Mouse (Mus musculus) thymus, postnatal 0 days (tissue): Measurements from ENCODE around the gene Gm9887. TPM values are rescaled to one million over a fixed set of nuclear protein-coding genes. Genes with fewer than 3 reads are reported as not detected.
A peak's percentile ranks its signal among the peaks of the same experiment; 100 is the strongest.

ENCODE experiments used
- DNase-seq: peaks from one replicate; pipeline ENCODE4 v3.0.0-alpha.2; 2015; ENCODE audit warnings: low spot score
- microRNA-seq: library from miRNA; unstranded; fragments of <30 nt; microRNA quantifications from one replicate; pipeline ENCODE4, GENCODE M21; 2016; ENCODE audit warnings: borderline number of aligned reads
- polyA plus RNA-seq: library from polyadenylated mRNA; unstranded; fragments of >200 nt; fragmentation: Nextera tagmentation; extraction: Ambion mirVana; gene quantifications from 2 replicates; pipeline ENCODE4 v1.2.1, GENCODE M21; 2015

Gm9887 gene
- polyA plus RNA-seq, 1 experiment from 2014 or later: 2.9 TPM

GRCm38 (mm10) chr12:69360997-69361899 lies 11.0 kb downstream of the Gm9887 start:
- DNase-seq: peak; percentile 99

- peak; percentile 82 for DNase-seq
Measured at GRCm38 (mm10) chr12:69360655-69360996, 11.6 kb downstream of the Gm9887 start.

GRCm38 (mm10) chr12:69357300-69357646 lies 15.0 kb downstream of the Gm9887 start:
- no peak for DNase-seq

- peak; percentile 85 for DNase-seq
Measured at GRCm38 (mm10) chr12:69356546-69357299, 15.5 kb downstream of the Gm9887 start, which contains the start of gene Nemf. Gene Nemf, minus strand, starts transcription at chr12:69357165.

- no peak for DNase-seq
Measured at GRCm38 (mm10) chr12:69351685-69352084, 20.6 kb downstream of the Gm9887 start.

DNA sequence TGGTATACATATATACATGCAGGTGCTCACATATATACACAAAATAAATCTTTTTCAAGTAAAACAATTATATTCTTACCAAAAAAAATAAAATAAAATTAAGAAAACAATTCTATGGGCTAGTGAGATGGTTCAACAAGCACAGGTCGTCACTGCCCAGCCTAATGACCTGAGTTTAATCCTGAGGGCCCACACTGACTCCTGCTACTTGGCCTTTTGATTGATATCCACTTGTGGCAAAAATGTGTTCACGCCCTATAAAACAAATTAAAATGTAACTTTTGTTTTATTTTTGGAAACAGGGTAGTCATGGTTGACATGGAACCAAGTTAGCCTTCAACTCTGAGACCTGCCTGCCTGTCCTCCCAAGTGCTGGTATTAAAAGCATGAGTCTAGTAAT lies 22.3 kb downstream of the Gm9887 start:
- no peak for DNase-seq

GRCm38 (mm10) chr12:69333547-69333946 lies 38.7 kb downstream of the Gm9887 start:
- DNase-seq: peak; percentile 55

DNA sequence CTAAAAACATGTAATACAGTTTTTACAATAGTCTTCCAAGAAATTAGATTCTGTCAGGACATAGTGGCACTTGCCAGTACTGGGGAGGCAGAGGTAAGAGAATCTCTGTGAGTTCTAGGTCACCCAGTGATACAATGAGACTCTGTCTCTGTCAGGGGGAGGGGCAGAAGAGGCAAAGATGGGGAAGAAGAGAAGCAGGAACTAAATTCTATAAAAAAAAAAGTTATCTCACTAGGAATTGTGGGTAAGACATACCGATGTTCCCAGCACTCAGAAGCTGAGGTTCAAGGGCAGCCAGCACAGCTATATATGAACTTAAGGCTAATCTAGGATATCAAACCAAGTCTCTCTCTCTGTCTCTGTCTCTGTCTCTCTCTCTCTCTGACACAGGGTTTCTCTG lies 40.1 kb downstream of the Gm9887 start:
- DNase-seq: no peak

GRCm38 (mm10) chr12:69331187-69331586 lies 41.1 kb downstream of the Gm9887 start:
- no peak for DNase-seq

Small RNAs within 50 kb of the gene (microRNA-seq; reads per million reads assigned to microRNA genes)
- gene Gm47299: not detected
- gene Gm47305: not detected

Other genes starting within 250 kb of the Gm9887 start
- gene Rps29, start 213.3 kb downstream of the Gm9887 start, polyA plus RNA-seq: 3,209 and 3,306 TPM in 2 replicates
- 27.4 and 30.1 TPM in 2 replicates for gene Lrr1, start 203.6 kb downstream of the Gm9887 start, polyA plus RNA-seq
- 931 and 1,018 TPM in 2 replicates for gene Rpl36al, start 188.4 kb downstream of the Gm9887 start, polyA plus RNA-seq
- 54.3 and 63.3 TPM in 2 replicates for gene Mgat2, start 188.3 kb downstream of the Gm9887 start, polyA plus RNA-seq
- gene Gm49383, start 175.4 kb downstream of the Gm9887 start, polyA plus RNA-seq: 35.7 and 37.1 TPM in 2 replicates
- gene Dnaaf2, start 174.0 kb downstream of the Gm9887 start, polyA plus RNA-seq: 11.0 and 11.2 TPM in 2 replicates
- gene Gm49384, start 168.2 kb downstream of the Gm9887 start, polyA plus RNA-seq: 29.5 and 31.1 TPM in 2 replicates
- gene Pole2, start 144.3 kb downstream of the Gm9887 start, polyA plus RNA-seq: 21.4 and 23.1 TPM in 2 replicates
- gene Klhdc1, start 131.3 kb downstream of the Gm9887 start, polyA plus RNA-seq: 15.6 and 22.8 TPM in 2 replicates
- gene Klhdc2, start 75.8 kb downstream of the Gm9887 start, polyA plus RNA-seq: 37.9 and 38.8 TPM in 2 replicates
- gene Nemf, start 15.3 kb downstream of the Gm9887 start, polyA plus RNA-seq: 84.3 and 93.2 TPM in 2 replicates
- 93.8 and 123 TPM in 2 replicates for gene Arf6, start 308 bp downstream of the Gm9887 start, polyA plus RNA-seq
- 29.6 and 29.9 TPM in 2 replicates for gene Vcpkmt, start 210.6 kb upstream of the Gm9887 start, polyA plus RNA-seq